Mouse (Mus musculus) brain, embryonic 14.5 days (tissue): ENCODE measurements around the gene Nudt7.

Experiments
- CTCF ChIP-seq: fragments of 200-500 bp; IDR thresholded peaks from 2 replicates; pipeline ENCODE4 v1.5.1; 2012; ENCODE audit warnings: inconsistent platforms, mild to moderate bottlenecking, moderate library complexity, borderline replicate concordance; ENCODE audit not compliant: insufficient read depth, insufficient read length; ENCODE audit errors: extremely low read depth
- POLR2A ChIP-seq: fragments of 200-500 bp; IDR thresholded peaks from 2 replicates; pipeline ENCODE4 v1.6.1; 2012; ENCODE audit warnings: mild to moderate bottlenecking, inconsistent platforms, borderline replicate concordance; ENCODE audit not compliant: poor library complexity, insufficient read depth, insufficient read length, severe bottlenecking; ENCODE audit errors: extremely low read depth

DNA sequence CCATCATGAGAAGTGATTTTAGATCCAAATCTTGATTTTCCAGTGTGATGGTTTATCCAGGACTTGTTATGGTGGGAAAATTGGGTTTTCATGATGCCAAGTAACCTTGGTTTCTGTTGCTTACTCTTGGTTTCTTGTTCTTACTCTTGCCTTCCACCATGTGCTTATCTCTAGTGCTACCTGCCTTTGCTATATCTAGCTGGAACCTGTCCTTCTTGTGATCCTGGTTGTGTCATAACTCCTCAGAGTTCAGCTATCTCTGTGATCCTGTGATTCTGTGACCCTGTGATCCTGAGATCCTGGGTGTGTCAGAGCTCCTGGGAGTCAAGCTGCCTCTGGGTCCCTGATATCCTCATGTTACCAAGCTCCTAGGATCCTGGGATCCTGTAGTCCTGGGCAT is 8.8 kb downstream of the Nudt7 start:
- TF ChIP-seq CTCF (no peak), POLR2A (no peak)
